Mouse (Mus musculus) lung, adult 2 months (tissue): Measurements from ENCODE around the gene Rab11fip5.

Experiments
- CTCF ChIP-seq: fragments of 200-500 bp; IDR thresholded peaks from 2 replicates; pipeline ENCODE4 v1.5.1; 2011; ENCODE audit warnings: mild to moderate bottlenecking, low read length, control low read depth; ENCODE audit not compliant: insufficient read depth
- POLR2A ChIP-seq: fragments of 200-500 bp; IDR thresholded peaks from 2 replicates; pipeline ENCODE4 v1.6.1; 2011; ENCODE audit warnings: low read depth, mild to moderate bottlenecking, control low read depth, low read length, borderline replicate concordance; ENCODE audit errors: extremely low read depth

DNA sequence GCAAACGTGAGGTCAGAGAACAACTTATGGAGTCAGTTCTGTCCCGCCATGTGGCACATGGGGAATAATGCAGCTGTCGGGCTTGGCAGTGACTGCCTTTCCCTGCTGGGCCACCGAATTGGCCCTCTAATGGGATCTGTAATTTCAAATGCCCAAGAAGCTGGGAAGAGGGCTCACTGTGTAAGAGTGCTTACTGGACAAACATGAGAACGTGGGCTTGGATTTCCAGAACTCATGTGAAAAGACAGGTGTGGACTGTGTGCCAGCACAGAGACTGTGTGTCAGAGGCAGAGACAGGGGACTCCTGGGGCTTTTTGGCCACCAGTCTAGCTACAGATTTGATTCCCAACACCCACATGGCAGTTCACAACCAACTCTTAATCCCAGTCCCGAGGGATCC lies 19.7 kb downstream of the Rab11fip5 start:
- TF ChIP-seq CTCF: no peak
- TF ChIP-seq POLR2A: no peak
